Mouse (Mus musculus) CH12.LX (cell line): ENCODE data around the gene Atp2a3. TPM values are rescaled to one million over a fixed set of nuclear protein-coding genes. Genes with fewer than 3 reads are reported as not detected.

ENCODE experiments used
- DNase-seq: peaks from one replicate; pipeline ENCODE4 v3.0.0-alpha.2; 2013; ENCODE audit errors: extremely low read depth
- H3K27ac ChIP-seq: 2 replicates; pipeline ENCODE4 v1.5.1; 2012; ENCODE audit warnings: low read depth, mild to moderate bottlenecking, control low read depth, moderate library complexity; ENCODE audit not compliant: insufficient read depth
- H3K27me3 ChIP-seq: replicated peaks from 2 replicates; pipeline ENCODE3; 2012; ENCODE audit warnings: inconsistent platforms
- H3K36me3 ChIP-seq, 2 experiments: replicated peaks in 1 of 2; 2 replicates each; pipeline versions ENCODE3 to v1.6.1; 2012; ENCODE audit warnings: inconsistent platforms in 1 of 2, low read length in 1 of 2, mild to moderate bottlenecking in 1 of 2, mixed read lengths in 1 of 2, moderate library complexity in 1 of 2; ENCODE audit not compliant: control insufficient read depth in 1 of 2, insufficient read depth in 1 of 2
- H3K4me1 ChIP-seq, 2 experiments: 2 replicates each; pipeline ENCODE4 v1.6.1; 2012; ENCODE audit warnings: inconsistent platforms in 1 of 2, moderate library complexity in 1 of 2; ENCODE audit not compliant: insufficient read depth in 2 of 2, control insufficient read depth in 1 of 2
- H3K4me2 ChIP-seq: 2 replicates; pipeline ENCODE4 v1.6.1; 2012; ENCODE audit warnings: low read depth, mild to moderate bottlenecking, control low read depth; ENCODE audit not compliant: poor library complexity, insufficient read depth, severe bottlenecking
- H3K4me3 ChIP-seq, 3 experiments: fragments of 150-350 bp in 1 of 3; sonication (generic) in 1 of 3; replicated peaks in 1 of 3; 2 replicates each; pipeline versions ENCODE3 to v1.5.1; 2011 to 2012; ENCODE audit warnings: low read depth in 2 of 3, low read length in 2 of 3, mild to moderate bottlenecking in 2 of 3, moderate library complexity in 2 of 3, control low read depth in 1 of 3, improper control_type of control experiment in 1 of 3, inconsistent platforms in 1 of 3, mixed read lengths in 1 of 3; ENCODE audit not compliant: poor library complexity in 1 of 3
- H3K79me2 ChIP-seq: replicated peaks from 2 replicates; pipeline ENCODE4 v1.6.1; 2012; ENCODE audit warnings: mild to moderate bottlenecking, moderate library complexity; ENCODE audit not compliant: control insufficient read depth, poor library complexity, insufficient read depth, severe bottlenecking; ENCODE audit errors: extremely low read depth
- H3K9ac ChIP-seq: 2 replicates; pipeline ENCODE4 v1.6.1; 2012; ENCODE audit warnings: low read depth, mild to moderate bottlenecking, control low read depth, moderate library complexity; ENCODE audit not compliant: insufficient read depth
- H3K9me3 ChIP-seq: replicated peaks from 2 replicates; pipeline ENCODE3; 2012; ENCODE audit warnings: low read length, inconsistent platforms, mixed read lengths
- BHLHE40 ChIP-seq: IDR thresholded peaks from 2 replicates; pipeline ENCODE4 v1.6.1; 2011; ENCODE audit warnings: mild to moderate bottlenecking, low read depth, low read length, improper control_type of control experiment
- CHD1 ChIP-seq: IDR thresholded peaks from 2 replicates; pipeline ENCODE4 v1.6.1; 2012; ENCODE audit warnings: low read depth, low read length, improper control_type of control experiment, inconsistent platforms
- CHD2 ChIP-seq: IDR thresholded peaks from 2 replicates; pipeline ENCODE4 v1.6.1; 2011; ENCODE audit warnings: low read length, improper control_type of control experiment
- CTCF ChIP-seq, 2 experiments: IDR thresholded peaks in 1 of 2; conservative IDR thresholded peaks in 1 of 2; 2 replicates each; pipeline ENCODE4 v1.5.1; 2011 to 2012; ENCODE audit warnings: low read depth in 2 of 2, low read length in 2 of 2, improper control_type of control experiment in 1 of 2, inconsistent platforms in 1 of 2, mild to moderate bottlenecking in 1 of 2, moderate library complexity in 1 of 2
- E2F4 ChIP-seq: IDR thresholded peaks from 2 replicates; pipeline ENCODE4 v1.6.1; 2011; ENCODE audit warnings: low read depth, low read length, improper control_type of control experiment; ENCODE audit not compliant: insufficient replicate concordance
- EP300 ChIP-seq: IDR thresholded peaks from 2 replicates; pipeline ENCODE4 v1.6.1; 2011; ENCODE audit warnings: low read length, improper control_type of control experiment
- ETS1 ChIP-seq: conservative IDR thresholded peaks from 2 replicates; pipeline ENCODE4 v1.6.1; 2012; ENCODE audit warnings: low read depth, mild to moderate bottlenecking, inconsistent platforms, low read length, improper control_type of control experiment, moderate library complexity
- GABPA ChIP-seq: IDR thresholded peaks from 2 replicates; pipeline ENCODE4 v1.6.1; 2012; ENCODE audit warnings: low read depth, low read length, improper control_type of control experiment, inconsistent platforms; ENCODE audit not compliant: insufficient replicate concordance
- HCFC1 ChIP-seq: IDR thresholded peaks from 2 replicates; pipeline ENCODE4 v1.6.1; 2012; ENCODE audit warnings: low read depth, mild to moderate bottlenecking, inconsistent platforms, low read length, improper control_type of control experiment
- IRF4 ChIP-seq: IDR thresholded peaks from 2 replicates; pipeline ENCODE4 v1.6.1; 2014; ENCODE audit warnings: low read depth, mild to moderate bottlenecking, inconsistent platforms, low read length, improper control_type of control experiment
- JUN ChIP-seq: IDR thresholded peaks from 2 replicates; pipeline ENCODE4 v1.6.1; 2011; ENCODE audit warnings: low read depth, mild to moderate bottlenecking, low read length, improper control_type of control experiment, moderate library complexity; ENCODE audit not compliant: insufficient read depth
- JUND ChIP-seq: conservative IDR thresholded peaks from 2 replicates; pipeline ENCODE4 v1.6.1; 2011; ENCODE audit warnings: low read depth, low read length, improper control_type of control experiment
- KAT2A ChIP-seq: IDR thresholded peaks from 2 replicates; pipeline ENCODE4 v1.6.1; 2012; ENCODE audit warnings: low read length, improper control_type of control experiment, inconsistent platforms; ENCODE audit not compliant: insufficient replicate concordance
- MAFK ChIP-seq: IDR thresholded peaks from 2 replicates; pipeline ENCODE4 v1.6.1; 2011; ENCODE audit warnings: low read length, improper control_type of control experiment; ENCODE audit not compliant: insufficient replicate concordance
- MXI1 ChIP-seq: IDR thresholded peaks from 2 replicates; pipeline ENCODE4 v1.6.1; 2011; ENCODE audit warnings: mild to moderate bottlenecking, low read depth, low read length, improper control_type of control experiment
- MYC ChIP-seq: IDR thresholded peaks from 2 replicates; pipeline ENCODE4 v1.6.1; 2011; ENCODE audit warnings: low read depth, mild to moderate bottlenecking, improper control_type of control experiment, low read length
- NRF1 ChIP-seq: IDR thresholded peaks from 2 replicates; pipeline ENCODE4 v1.6.1; 2014; ENCODE audit warnings: low read depth, mild to moderate bottlenecking, inconsistent platforms, low read length, improper control_type of control experiment, moderate library complexity
- RAD21 ChIP-seq: IDR thresholded peaks from 2 replicates; pipeline ENCODE4 v1.6.1; 2011; ENCODE audit warnings: low read depth, mild to moderate bottlenecking, low read length, improper control_type of control experiment, moderate library complexity
- SIN3A ChIP-seq: IDR thresholded peaks from 2 replicates; pipeline ENCODE4 v1.6.1; 2012; ENCODE audit warnings: low read length, improper control_type of control experiment, inconsistent platforms
- SMC3 ChIP-seq: IDR thresholded peaks from 2 replicates; pipeline ENCODE4 v1.6.1; 2011; ENCODE audit warnings: low read depth, low read length, improper control_type of control experiment
- TBP ChIP-seq: conservative IDR thresholded peaks from 2 replicates; pipeline ENCODE4 v1.6.1; 2011; ENCODE audit warnings: low read depth, low read length, improper control_type of control experiment
- TCF12 ChIP-seq: IDR thresholded peaks from 2 replicates; pipeline ENCODE4 v1.6.1; 2014; ENCODE audit warnings: low read depth, mild to moderate bottlenecking, inconsistent platforms, low read length, improper control_type of control experiment
- ZKSCAN1 ChIP-seq: IDR thresholded peaks from 2 replicates; pipeline ENCODE4 v1.6.1; 2012; ENCODE audit warnings: low read depth, inconsistent platforms, low read length, improper control_type of control experiment, borderline replicate concordance
- ZMIZ1 ChIP-seq: IDR thresholded peaks from 2 replicates; pipeline ENCODE4 v1.6.1; 2012; ENCODE audit warnings: low read depth, mild to moderate bottlenecking, inconsistent platforms, low read length, improper control_type of control experiment
- ZNF384 ChIP-seq: IDR thresholded peaks from 2 replicates; pipeline ENCODE4 v1.6.1; 2012; ENCODE audit warnings: low read depth, low read length, improper control_type of control experiment, inconsistent platforms
- dilution Hi-C: fragments of 300-500 bp; cut with MboI; formaldehyde crosslinking; loops from 2 replicates; pipeline ENCODE4 v1.14.3; 2020; ENCODE audit warnings: low sequenced_read_pairs; ENCODE audit not compliant: extremely low pct_unique_long_range_greater_than_20kb, extremely low pct_ligation_motif_present
- in situ Hi-C: fragments of 300-500 bp; cut with MboI; formaldehyde crosslinking; loops from 3 replicates; pipeline ENCODE4 v1.14.3; 2019; ENCODE audit warnings: low sequenced_read_pairs, low pct_ligation_motif_present, low pct_unique_long_range_greater_than_20kb, mixed read lengths
- polyA plus RNA-seq: library from polyadenylated mRNA; unstranded; fragments of >175 nt; gene quantifications from 2 replicates; pipeline ENCODE4 v1.2.1, GENCODE M21; 2012; ENCODE audit warnings: low read depth; ENCODE audit not compliant: insufficient read length
- total RNA-seq, 2 experiments: library from RNA; depleted of rRNA; stranded (reverse); fragments of 300-350 nt in 1 of 2; fragments of >200 nt in 1 of 2; gene quantifications; 2 replicates each; pipeline ENCODE4 v1.2.3; 2012 to 2014

Atp2a3 gene
- total and polyA plus RNA-seq, 3 experiments = 61.4 to 279 (median 218) TPM

- peak overlapping the region in 1 of 3 experiments; percentile 14 for H3K4me3 ChIP-seq
- in situ Hi-C loops = no loop called here
- H3K4me1 ChIP-seq = peaks cover 52 to 80% of the 10 kb centered on the region in 2 experiments
- peaks cover 17% of the 10 kb centered on the region for H3K9me3 ChIP-seq
- H3K79me2 ChIP-seq = no peaks in the 10 kb centered on the region
- TF ChIP-seq EP300 = peak; percentile 68
- TF ChIP-seq KAT2A = no peak
- TF ChIP-seq MXI1 = 0 out of 2 replicates have a peak, but pooled peaks have one; percentile 44
- no peak for TF ChIP-seq ZMIZ1
- peak; percentile 20; the same call in 1 of the 2 replicates for TF ChIP-seq SMC3
- no peak for TF ChIP-seq RAD21
- TF ChIP-seq ZNF384 = no peak
- 0 out of 2 replicates have a peak, but pooled peaks have one; percentile 52 for TF ChIP-seq SIN3A
- peak; percentile 26; the same call in 1 of the 2 replicates for TF ChIP-seq BHLHE40
- TF ChIP-seq ETS1 = 0 out of 2 replicates have a peak, but pooled peaks have one; percentile 25
- TF ChIP-seq MAFK = no peak
- TF ChIP-seq CTCF (conservative IDR thresholded peaks at IDR 0.05 in 1 of 2, IDR thresholded peaks at IDR 0.05 in 1 of 2; ENCODE audit: low read depth in 2 of 2, low read length in 2 of 2) = peak in 1 of 2 experiments; percentile 8; a peak in 1 of 4 replicates
- no peak for TF ChIP-seq GABPA
- no peak for TF ChIP-seq HCFC1
- no peak for TF ChIP-seq CHD2
- peak; percentile 90 for TF ChIP-seq IRF4
- no peak for TF ChIP-seq CHD1
- no peak for TF ChIP-seq ZKSCAN1
- TF ChIP-seq MYC = no peak
- peak; percentile 32; the same call in 1 of the 2 replicates for TF ChIP-seq JUND
- no peak for TF ChIP-seq TBP
- TF ChIP-seq E2F4 = no peak
- TF ChIP-seq JUN = no peak
- no peak for TF ChIP-seq NRF1
- TF ChIP-seq TCF12 = peak; percentile 84; the same call in 1 of the 2 replicates
- H3K4me2 ChIP-seq = no peak overlapping the region
- dilution Hi-C loops = no loop called here
- peak overlapping the region; percentile 34 for H3K27ac ChIP-seq
- no peaks in the 10 kb centered on the region for H3K27me3 ChIP-seq
- H3K9ac ChIP-seq = no peak overlapping the region
- no peaks in the 10 kb centered on the region for H3K36me3 ChIP-seq
- DNase-seq = peak; percentile 67
Observed at GRCm38 (mm10) chr11:72948254-72948653, 12.7 kb upstream of the Atp2a3 start.
